Mouse (Mus musculus): ENCODE results near the gene Ppp1ca. TPM values are rescaled to one million over a fixed set of nuclear protein-coding genes. Genes with fewer than 3 reads are reported as not detected.

Ppp1ca gene
- polyA plus RNA-seq, 1 experiment from 2014 or later: 780 TPM

GRCm38 (mm10) chr19:4152445-4153231 is 39.2 kb upstream of the Ppp1ca start:
- Histone ChIP-seq H3K4me3 (ENCODE audit: low read depth, low read length) (no peak overlapping the region), H3K9me3 (ENCODE audit: control insufficient read depth, low read depth, low read length) (no peaks in the 10 kb centered on the region), H3K36me3 (ENCODE audit: control insufficient read depth, insufficient read depth, low read length) (peaks cover 36% of the 10 kb centered on the region), H3K27me3 (ENCODE audit: control insufficient read depth, insufficient read depth, low read length) (no peaks in the 10 kb centered on the region), H3K4me1 (ENCODE audit: control insufficient read depth, insufficient read depth, low read length) (peaks cover 19% of the 10 kb centered on the region), H3K9ac (replicated peaks; ENCODE audit: low read depth, low read length) (no peak overlapping the region), H3K4me2 (replicated peaks; ENCODE audit: low read depth, low read length) (no peak overlapping the region), H3K27ac (ENCODE audit: low read length) (no peak overlapping the region)
- 79% methylated on average over 8 of the region's 8 CpGs for WGBS
- no peak for ATAC-seq (ENCODE audit: insufficient number of reproducible peaks, insufficient read depth, low FRiP score, low read depth)

- Histone ChIP-seq H3K4me3 (ENCODE audit: low read depth, low read length) (no peak within 1 kb of the TSS), H3K4me1 (ENCODE audit: control insufficient read depth, insufficient read depth, low read length) (peaks cover 14% of the 10 kb centered on the region), H3K27me3 (ENCODE audit: control insufficient read depth, insufficient read depth, low read length) (no peaks in the 10 kb centered on the region), H3K36me3 (ENCODE audit: control insufficient read depth, insufficient read depth, low read length) (peaks cover 41% of the 10 kb centered on the region), H3K9ac (replicated peaks; ENCODE audit: low read depth, low read length) (no peak within 1 kb of the TSS), H3K9me3 (ENCODE audit: control insufficient read depth, low read depth, low read length) (no peaks in the 10 kb centered on the region), H3K4me2 (replicated peaks; ENCODE audit: low read depth, low read length) (no peak within 1 kb of the TSS), H3K27ac (ENCODE audit: low read length) (no peak within 1 kb of the TSS)
- ATAC-seq (ENCODE audit: insufficient number of reproducible peaks, insufficient read depth, low FRiP score, low read depth): no peak
- 57% methylated on average over 11 of the region's 11 CpGs for WGBS
These were observed 38.6 kb upstream of the Ppp1ca start, which contains the start of gene Ptprcap for GRCm38 (mm10) chr19:4153232-4153654. Gene Ptprcap, plus strand, starts transcription at chr19:4153604.

DNA sequence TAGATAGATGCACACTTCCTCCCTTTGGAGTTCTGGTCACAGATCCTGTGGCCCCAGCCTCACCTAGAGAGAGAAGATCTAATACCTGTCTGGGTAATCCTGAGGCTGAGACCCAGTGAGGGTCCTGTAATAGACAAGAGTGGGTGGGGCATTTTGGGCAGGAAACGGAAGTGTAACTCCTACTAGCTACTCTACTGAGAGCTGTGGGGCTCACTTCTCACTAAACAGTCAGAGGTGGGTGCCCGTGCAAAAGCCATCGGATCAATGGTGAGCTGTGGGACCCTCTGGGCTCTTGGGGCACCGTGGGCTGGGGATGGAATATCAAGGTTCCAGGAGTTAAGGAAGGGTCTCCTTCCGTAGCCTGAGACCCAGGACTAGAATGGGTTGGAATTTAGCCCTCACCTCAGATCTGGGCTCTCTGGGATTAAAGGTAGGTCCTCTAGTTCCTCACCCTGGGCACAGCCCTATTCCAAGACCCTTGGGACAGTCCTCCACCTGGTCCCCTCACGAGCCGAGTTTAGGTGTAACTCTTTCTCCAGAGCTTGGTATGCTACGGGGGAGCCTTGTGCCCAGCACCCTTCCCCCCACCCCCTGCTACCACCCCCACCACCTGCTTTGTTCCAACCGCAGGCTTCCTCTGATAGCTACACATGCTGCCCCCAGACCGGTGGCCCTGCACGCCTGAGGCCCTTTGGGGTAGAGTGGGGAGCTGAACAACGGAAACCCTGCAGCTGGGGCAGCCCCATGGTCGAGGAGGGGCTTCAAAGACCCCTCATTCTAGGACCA is 37.2 kb upstream of the Ppp1ca start:
- H3K27ac ChIP-seq (ENCODE audit: low read length): no peak overlapping the region
- 77% methylated on average over 13 of the region's 13 CpGs for whole genome bisulfite sequencing

DNA sequence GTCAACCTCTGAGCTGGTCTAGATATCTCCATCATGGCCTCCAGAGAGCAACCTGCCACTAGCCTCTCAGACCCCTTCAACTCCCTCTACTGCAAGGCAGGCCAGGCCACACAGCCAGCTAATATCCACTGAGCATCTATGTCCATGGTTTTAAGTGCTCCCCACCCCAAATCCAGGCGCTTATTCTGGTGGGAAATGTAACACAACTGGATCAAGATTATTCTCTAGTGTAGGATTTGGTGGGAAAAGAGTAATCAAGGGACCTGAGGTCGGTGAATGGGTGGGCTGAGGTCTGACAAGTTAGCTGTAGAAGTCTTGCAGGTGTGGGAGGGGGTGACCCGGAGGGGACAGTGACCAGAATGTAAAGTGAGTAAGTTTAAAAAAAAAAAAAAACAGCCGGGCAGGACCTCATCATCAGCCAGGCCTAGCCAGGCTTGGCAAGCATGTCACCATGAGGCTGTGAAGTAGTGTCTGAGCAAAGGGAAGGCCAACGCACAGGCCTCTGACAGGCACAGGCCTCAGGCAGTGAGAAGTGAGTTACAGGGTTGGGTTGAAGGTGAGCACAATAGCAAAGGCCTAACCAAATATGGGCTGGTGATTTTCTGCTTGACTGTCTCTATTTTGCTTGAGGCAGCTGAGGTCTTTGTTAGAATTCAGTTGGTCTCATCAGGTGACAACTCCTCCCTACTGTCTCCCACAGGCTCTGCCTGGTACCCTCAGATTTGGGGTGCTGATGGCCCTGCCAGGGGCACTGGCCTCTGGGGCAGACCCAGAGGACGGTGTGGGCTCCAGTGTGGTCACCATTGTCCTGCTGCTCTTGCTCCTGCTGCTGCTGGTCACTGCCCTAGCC is 36.4 kb upstream of the Ppp1ca start:
- Histone ChIP-seq H3K4me3 (ENCODE audit: low read depth, low read length) (no peak overlapping the region), H3K4me2 (replicated peaks; ENCODE audit: low read depth, low read length) (no peak overlapping the region), H3K27me3 (ENCODE audit: control insufficient read depth, insufficient read depth, low read length) (no peaks in the 10 kb centered on the region), H3K27ac (ENCODE audit: low read length) (no peak overlapping the region), H3K9ac (replicated peaks; ENCODE audit: low read depth, low read length) (no peak overlapping the region), H3K4me1 (ENCODE audit: control insufficient read depth, insufficient read depth, low read length) (no peaks in the 10 kb centered on the region), H3K9me3 (ENCODE audit: control insufficient read depth, low read depth, low read length) (no peaks in the 10 kb centered on the region), H3K36me3 (ENCODE audit: control insufficient read depth, insufficient read depth, low read length) (peaks cover 41% of the 10 kb centered on the region)
- no peak for ATAC-seq (ENCODE audit: insufficient number of reproducible peaks, insufficient read depth, low FRiP score, low read depth)
- WGBS: 86% methylated on average over 6 of the region's 6 CpGs

More for the DNA sequence above, 37.2 kb upstream of the Ppp1ca start:
- H3K9ac ChIP-seq (replicated peaks; ENCODE audit: low read depth, low read length): no peak overlapping the region
- no peak for ATAC-seq (ENCODE audit: insufficient number of reproducible peaks, insufficient read depth, low FRiP score, low read depth)
- H3K4me2 ChIP-seq (replicated peaks; ENCODE audit: low read depth, low read length): no peak overlapping the region
- peaks cover 6% of the 10 kb centered on the region; the same call in 1 of the 2 replicates for H3K4me1 ChIP-seq (ENCODE audit: control insufficient read depth, insufficient read depth, low read length)
- H3K27me3 ChIP-seq (ENCODE audit: control insufficient read depth, insufficient read depth, low read length): no peaks in the 10 kb centered on the region
- no peak overlapping the region for H3K4me3 ChIP-seq (ENCODE audit: low read depth, low read length)
- H3K36me3 ChIP-seq (ENCODE audit: control insufficient read depth, insufficient read depth, low read length): peaks cover 49% of the 10 kb centered on the region
- no peaks in the 10 kb centered on the region for H3K9me3 ChIP-seq (ENCODE audit: control insufficient read depth, low read depth, low read length)

DNA sequence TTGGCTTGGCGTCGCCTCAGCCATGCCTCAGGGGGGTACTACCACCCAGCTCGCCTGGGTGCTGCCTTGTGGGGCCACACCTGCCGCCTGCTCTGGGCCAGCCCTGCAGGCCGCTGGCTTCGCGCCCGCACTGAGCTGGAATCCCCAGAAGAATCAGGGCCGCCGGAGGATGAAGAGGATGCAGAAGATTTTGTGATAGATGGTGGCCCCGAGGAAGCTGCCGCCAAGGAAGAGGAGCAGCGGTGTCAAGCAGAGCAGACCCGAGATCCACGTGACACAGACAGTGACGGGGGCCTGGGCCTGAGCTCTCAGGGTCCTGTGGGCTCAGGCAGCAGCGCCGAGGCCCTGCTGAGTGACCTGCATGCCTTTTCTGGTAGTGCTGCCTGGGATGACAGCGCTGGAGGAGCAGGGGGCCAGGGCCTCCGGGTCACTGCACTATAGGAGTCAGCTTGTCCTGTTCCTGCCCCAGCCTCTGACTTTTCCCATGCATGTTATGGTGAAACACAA is 35.7 kb upstream of the Ppp1ca start:
- no peak overlapping the region for H3K9ac ChIP-seq (replicated peaks; ENCODE audit: low read depth, low read length)
- no peak overlapping the region for H3K4me2 ChIP-seq (replicated peaks; ENCODE audit: low read depth, low read length)
- ATAC-seq (ENCODE audit: insufficient number of reproducible peaks, insufficient read depth, low FRiP score, low read depth): no peak
- H3K36me3 ChIP-seq (ENCODE audit: control insufficient read depth, insufficient read depth, low read length): peaks cover 38% of the 10 kb centered on the region
- no peaks in the 10 kb centered on the region for H3K9me3 ChIP-seq (ENCODE audit: control insufficient read depth, low read depth, low read length)
- no peak overlapping the region for H3K27ac ChIP-seq (ENCODE audit: low read length)
- H3K27me3 ChIP-seq (ENCODE audit: control insufficient read depth, insufficient read depth, low read length): no peaks in the 10 kb centered on the region
- no peaks in the 10 kb centered on the region for H3K4me1 ChIP-seq (ENCODE audit: control insufficient read depth, insufficient read depth, low read length)
- 80% methylated on average over 20 of the region's 20 CpGs for WGBS
- no peak overlapping the region for H3K4me3 ChIP-seq (ENCODE audit: low read depth, low read length)

DNA sequence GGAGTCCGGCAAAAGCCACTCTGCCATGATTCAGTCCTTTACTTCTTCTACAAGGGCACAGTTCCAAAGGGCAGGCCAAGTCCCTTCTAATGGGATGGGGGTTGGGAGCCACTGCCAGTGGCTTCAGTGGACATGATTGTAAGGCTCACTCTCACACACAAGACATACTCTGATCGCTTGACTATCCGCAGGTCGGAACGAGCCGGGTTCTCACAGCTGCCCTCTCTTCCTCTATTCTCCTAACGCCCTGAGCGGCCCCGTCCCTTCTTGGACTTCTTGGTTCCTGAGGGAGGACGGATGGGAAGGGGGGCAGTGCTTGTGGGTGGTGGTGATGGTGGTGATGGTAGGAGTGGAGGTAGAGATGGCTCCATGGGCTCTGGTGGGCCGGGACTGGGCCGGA is 35.1 kb upstream of the Ppp1ca start:
- WGBS: 88% methylated on average over 12 of the region's 12 CpGs
- Histone ChIP-seq H3K27ac (ENCODE audit: low read length) (no peak overlapping the region), H3K27me3 (ENCODE audit: control insufficient read depth, insufficient read depth, low read length) (no peaks in the 10 kb centered on the region), H3K9ac (replicated peaks; ENCODE audit: low read depth, low read length) (no peak overlapping the region), H3K4me1 (ENCODE audit: control insufficient read depth, insufficient read depth, low read length) (no peaks in the 10 kb centered on the region), H3K9me3 (ENCODE audit: control insufficient read depth, low read depth, low read length) (no peaks in the 10 kb centered on the region), H3K4me3 (ENCODE audit: low read depth, low read length) (no peak overlapping the region), H3K36me3 (ENCODE audit: control insufficient read depth, insufficient read depth, low read length) (peaks cover 41% of the 10 kb centered on the region), H3K4me2 (replicated peaks; ENCODE audit: low read depth, low read length) (no peak overlapping the region)
- ATAC-seq (ENCODE audit: insufficient number of reproducible peaks, insufficient read depth, low FRiP score, low read depth): no peak

DNA sequence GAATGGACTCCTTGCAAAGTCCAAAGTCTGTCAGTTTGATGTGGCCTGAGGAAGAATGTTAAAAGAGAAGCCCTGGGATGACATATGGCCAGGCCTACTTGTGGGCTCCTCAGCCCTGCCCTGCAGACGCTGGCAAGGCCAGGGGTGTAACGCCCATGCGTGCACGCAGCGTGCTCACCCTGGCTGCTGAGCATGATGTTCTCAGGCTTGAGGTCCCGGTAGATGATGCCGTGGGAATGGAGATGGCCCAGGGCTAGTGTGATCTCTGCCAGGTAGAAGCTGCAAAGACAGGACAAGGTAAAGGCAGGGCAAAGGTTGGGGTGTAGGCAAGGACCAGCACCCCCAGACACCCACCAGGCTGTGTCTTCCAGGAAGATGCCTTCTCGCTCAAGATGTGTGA is 32.8 kb upstream of the Ppp1ca start:
- Histone ChIP-seq H3K27me3 (ENCODE audit: control insufficient read depth, insufficient read depth, low read length) (no peaks in the 10 kb centered on the region), H3K4me3 (ENCODE audit: low read depth, low read length) (no peak overlapping the region), H3K9me3 (ENCODE audit: control insufficient read depth, low read depth, low read length) (no peaks in the 10 kb centered on the region), H3K9ac (replicated peaks; ENCODE audit: low read depth, low read length) (no peak overlapping the region), H3K27ac (ENCODE audit: low read length) (no peak overlapping the region), H3K4me1 (ENCODE audit: control insufficient read depth, insufficient read depth, low read length) (peaks cover 14% of the 10 kb centered on the region), H3K36me3 (ENCODE audit: control insufficient read depth, insufficient read depth, low read length) (peaks cover 29% of the 10 kb centered on the region), H3K4me2 (replicated peaks; ENCODE audit: low read depth, low read length) (no peak overlapping the region)
- no peak for ATAC-seq (ENCODE audit: insufficient number of reproducible peaks, insufficient read depth, low FRiP score, low read depth)
- WGBS: 94% methylated on average over 8 of the region's 8 CpGs

Measured in stomach, embryonic 14.5 days (tissue).